7 mouse cellular contexts compared by ENCODE assay signal in genomic region chrX:166170800-166171738, GRCm38 (mm10). TPM values are rescaled to one million over a fixed set of nuclear protein-coding genes. Genes with fewer than 3 reads are reported as not detected.
A peak's percentile ranks its signal among the peaks of the same experiment; 100 is the strongest.
DNase-seq lines count a peak whose midpoint lies in the region; ATAC-seq and TF ChIP-seq lines count a peak whose summit lies in the region.

No protein-coding gene starts in this region.

- ATAC-seq in stomach, postnatal 0 days (ENCODE audit: low FRiP score, low TSS enrichment): no peak
- no peak for ATAC-seq in erythroid progenitor cell, adult 5-6 weeks (replicated peaks; ENCODE audit: low FRiP score, poor library complexity, severe bottlenecking)

- H3K4me2 ChIP-seq in stomach, postnatal 0 days (replicated peaks; ENCODE audit: low read depth): peak overlapping the region; percentile 52

- H3K4me1 ChIP-seq in spleen, adult 2 months (ENCODE audit: control insufficient read depth, insufficient read depth, insufficient read length): no peaks in the 10 kb centered on the region
- no peaks in the 10 kb centered on the region for H3K4me1 ChIP-seq in embryonic fibroblast, embryonic 13.5 days (ENCODE audit: control insufficient read depth, insufficient read depth, low read length)
- H3K4me1 ChIP-seq in liver, adult 2 months (ENCODE audit: control insufficient read depth, insufficient read depth, low read length): no peaks in the 10 kb centered on the region
- H3K4me1 ChIP-seq in stomach, postnatal 0 days (replicated peaks; ENCODE audit: control insufficient read depth, insufficient read depth): no peaks in the 10 kb centered on the region

- peak overlapping the region; percentile 72; the same call in 1 of the 2 replicates for H3K9ac ChIP-seq in liver, adult 2 months (ENCODE audit: low read depth, low read length)
- H3K9ac ChIP-seq in stomach, postnatal 0 days (ENCODE audit: low read length): peak overlapping the region; percentile 50; the same call in 1 of the 2 replicates

- H3K4me3 ChIP-seq in spleen, adult 2 months (ENCODE audit: extremely low read depth, insufficient read depth, insufficient read length): peak overlapping the region; percentile 91
- peak overlapping the region; percentile 99 for H3K4me3 ChIP-seq in embryonic fibroblast, embryonic 13.5 days (ENCODE audit: insufficient read depth, low read length)
- peak overlapping the region; percentile 92; the same call in 1 of the 2 replicates for H3K4me3 ChIP-seq in liver, adult 2 months (ENCODE audit: insufficient read depth, low read depth, low read length)
- H3K4me3 ChIP-seq in stomach, postnatal 0 days (ENCODE audit: low read depth, low read length): peak overlapping the region; percentile 58

- WGBS in spleen, adult 2 months: 24% methylated on average over 9 of the region's 9 CpGs
- WGBS in liver, adult 2 months: 31% methylated on average over 9 of the region's 9 CpGs
- 17% methylated on average over 9 of the region's 9 CpGs for WGBS in stomach, postnatal 0 days

- H3K9me3 ChIP-seq in stomach, postnatal 0 days (ENCODE audit: control insufficient read depth, low read length): no peaks in the 10 kb centered on the region

- peak overlapping the region; percentile 49 for H3K27ac ChIP-seq in spleen, adult 2 months (ENCODE audit: insufficient read depth, low read length)
- peak overlapping the region; percentile 9 for H3K27ac ChIP-seq in embryonic fibroblast, embryonic 13.5 days (ENCODE audit: insufficient read depth, low read length)
- H3K27ac ChIP-seq in liver, adult 2 months (replicated peaks; ENCODE audit: insufficient read depth, low read depth, low read length): no peak overlapping the region
- H3K27ac ChIP-seq in stomach, postnatal 0 days (replicated peaks): peak overlapping the region; percentile 35; the same call in 1 of the 2 replicates

- no peak for TF ChIP-seq EP300 in stomach, postnatal 0 days (optimal IDR thresholded peaks at IDR 0.05)

- no peaks in the 10 kb centered on the region for H3K79me2 ChIP-seq in liver, adult 2 months (ENCODE audit: control insufficient read depth, insufficient read depth, low read length)

- DNase-seq in spleen, adult 2 months (ENCODE audit: low read depth in 1 of 2, low spot score in 2 of 2): no peak
- no peak for DNase-seq in spleen, adult 12 weeks (ENCODE audit: low spot score)
- DNase-seq in liver, adult 2 months (ENCODE audit: extremely low read depth, low read depth, low spot score): no peak
- DNase-seq in stomach, postnatal 0 days (ENCODE audit: low spot score): no peak
- DNase-seq in embryo, embryonic 10 days (ENCODE audit: low spot score): no peak

- no peaks in the 10 kb centered on the region for H3K27me3 ChIP-seq in spleen, adult 2 months (ENCODE audit: control insufficient read depth, insufficient read depth, low read length)
- H3K27me3 ChIP-seq in liver, adult 2 months (ENCODE audit: control insufficient read depth, insufficient read depth, low read length): no peaks in the 10 kb centered on the region
- H3K27me3 ChIP-seq in stomach, postnatal 0 days (ENCODE audit: control insufficient read depth, insufficient read depth, low read length): no peaks in the 10 kb centered on the region

- no peak for TF ChIP-seq POLR2A in spleen, adult 2 months (IDR thresholded peaks at IDR 0.05; ENCODE audit: low read depth, low read length)
- no peak for TF ChIP-seq POLR2A in embryonic fibroblast, embryonic 13.5 days (IDR thresholded peaks at IDR 0.05; ENCODE audit: low read depth, low read length)
- TF ChIP-seq POLR2A in liver, adult 2 months (IDR thresholded peaks at IDR 0.05; ENCODE audit: extremely low read depth, insufficient read depth, low read length): no peak

- no peaks in the 10 kb centered on the region for H3K36me3 ChIP-seq in spleen, adult 2 months (ENCODE audit: control insufficient read depth, insufficient read depth, low read length)
- no peaks in the 10 kb centered on the region for H3K36me3 ChIP-seq in liver, adult 2 months (ENCODE audit: control insufficient read depth, insufficient read depth, low read length)
- no peaks in the 10 kb centered on the region for H3K36me3 ChIP-seq in stomach, postnatal 0 days (ENCODE audit: control insufficient read depth, insufficient read depth, low read length)

- TF ChIP-seq CTCF in spleen, adult 2 months (IDR thresholded peaks at IDR 0.05; ENCODE audit: extremely low read depth, insufficient read depth, insufficient read length, insufficient replicate concordance): no peak
- TF ChIP-seq CTCF in embryonic fibroblast, embryonic 13.5 days (IDR thresholded peaks at IDR 0.05; ENCODE audit: borderline replicate concordance, insufficient read depth, low read length): no peak
- no peak for TF ChIP-seq CTCF in liver, adult 2 months (IDR thresholded peaks at IDR 0.05; ENCODE audit: low read depth, low read length)
- TF ChIP-seq CTCF in stomach, postnatal 0 days (IDR thresholded peaks at IDR 0.05; ENCODE audit: low read depth): no peak

RNA-seq across cellular contexts. Expression of gene Gemin8, which starts 0.8 kb away (rescaled TPM):
- polyA plus RNA-seq in spleen, adult 2 months (2012; rRNA removed): 3.4 and 3.9 TPM in 2 replicates
- polyA plus RNA-seq in embryonic fibroblast, embryonic 13.5 days (2011; ENCODE audit: insufficient read length, low read depth, missing spikeins): 6.5 and 9.3 TPM in 2 replicates
- total RNA-seq in liver, adult 2 months (2014; rRNA removed): 0.92 and 0.94 TPM in 2 replicates
- 0.83 and 1.4 TPM in 2 replicates for polyA plus RNA-seq in liver, adult 2 months (2012; rRNA removed)
- polyA plus RNA-seq in stomach, postnatal 0 days (2015; fragmentation: Nextera tagmentation; extraction: Ambion mirVana): 4.0 and 4.2 TPM in 2 replicates
- 10.8 and 17.2 TPM in 2 replicates for total RNA-seq in erythroid progenitor cell, adult 5-6 weeks (2015; ENCODE audit: low replicate concordance)
- 6.6 and 8.9 TPM in 2 replicates for total RNA-seq in erythroid progenitor cell, adult 5-6 weeks (2017; ENCODE audit: low replicate concordance)
